Mouse (Mus musculus) hindbrain, postnatal 0 days (tissue): ENCODE results near the gene Dnajb8. TPM values are rescaled to one million over a fixed set of nuclear protein-coding genes. Genes with fewer than 3 reads are reported as not detected.

ENCODE experiments used
- ATAC-seq: fragments of 200-750 bp; cut with Nextera tagmentation; 2 replicates; pipeline ENCODE4 v1.8.0; 2017; ENCODE audit warnings: mild to moderate bottlenecking, moderate TSS enrichment, moderate library complexity
- DNase-seq: peaks from one replicate; pipeline ENCODE4 v3.0.0-alpha.2; 2015; ENCODE audit warnings: low spot score
- H3K27ac ChIP-seq: fragments of 300-500 bp; sonication (generic); 2 replicates; pipeline ENCODE4 v1.5.1; 2014; ENCODE audit warnings: mild to moderate bottlenecking
- H3K27me3 ChIP-seq: fragments of 300-500 bp; sonication (generic); 2 replicates; pipeline ENCODE4 v1.6.1; 2014; ENCODE audit warnings: low read length, mixed read lengths; ENCODE audit not compliant: insufficient read depth
- H3K36me3 ChIP-seq: fragments of 300-500 bp; sonication (generic); 2 replicates; pipeline ENCODE4 v1.6.1; 2014; ENCODE audit warnings: low read length, mixed read lengths; ENCODE audit not compliant: insufficient read depth
- H3K4me1 ChIP-seq: fragments of 300-500 bp; sonication (generic); 2 replicates; pipeline ENCODE4 v1.6.1; 2014; ENCODE audit warnings: antibody characterized with exemption, low read length, mixed read lengths; ENCODE audit not compliant: insufficient read depth
- H3K4me2 ChIP-seq: fragments of 300-500 bp; sonication (generic); 2 replicates; pipeline ENCODE4 v1.6.1; 2014; ENCODE audit warnings: low read depth, mild to moderate bottlenecking, low read length, moderate library complexity, mixed read lengths
- H3K4me3 ChIP-seq: fragments of 300-500 bp; sonication (generic); 2 replicates; pipeline ENCODE4 v1.5.1; 2014; ENCODE audit warnings: low read length
- H3K9ac ChIP-seq: fragments of 300-500 bp; sonication (generic); replicated peaks from 2 replicates; pipeline ENCODE4 v1.6.1; 2014; ENCODE audit warnings: mild to moderate bottlenecking, low read length, moderate library complexity, mixed read lengths
- H3K9me3 ChIP-seq: fragments of 300-500 bp; sonication (generic); 2 replicates; pipeline ENCODE4 v1.6.1; 2016; ENCODE audit warnings: low read length, mixed read lengths
- CTCF ChIP-seq: IDR thresholded peaks from 2 replicates; pipeline ENCODE4 v1.5.1; 2016; ENCODE audit warnings: antibody characterized with exemption, control low read depth, low read depth
- WGBS: fragments of 180-500 bp; shearing (Covaris S2); extraction: QIAGEN DNeasy Blood & Tissue Kit; methylation state at CpG from one replicate; pipeline ENCODE4 v1.1.7; 2014; 5-methylcytosine and 5-hydroxymethylcytosine counted together
- polyA plus RNA-seq: library from polyadenylated mRNA; unstranded; fragments of >200 nt; fragmentation: Nextera tagmentation; extraction: Ambion mirVana; gene quantifications from 2 replicates; pipeline ENCODE4 v1.2.1, GENCODE M21; 2015
- total RNA-seq: library from RNA; depleted of rRNA; stranded (reverse); fragments of >200 nt; gene quantifications from 2 replicates; pipeline ENCODE4 v1.2.3, GENCODE M21; 2014

Dnajb8 gene
- total and polyA plus RNA-seq, 2 experiments from 2014 or later = not detected

DNA sequence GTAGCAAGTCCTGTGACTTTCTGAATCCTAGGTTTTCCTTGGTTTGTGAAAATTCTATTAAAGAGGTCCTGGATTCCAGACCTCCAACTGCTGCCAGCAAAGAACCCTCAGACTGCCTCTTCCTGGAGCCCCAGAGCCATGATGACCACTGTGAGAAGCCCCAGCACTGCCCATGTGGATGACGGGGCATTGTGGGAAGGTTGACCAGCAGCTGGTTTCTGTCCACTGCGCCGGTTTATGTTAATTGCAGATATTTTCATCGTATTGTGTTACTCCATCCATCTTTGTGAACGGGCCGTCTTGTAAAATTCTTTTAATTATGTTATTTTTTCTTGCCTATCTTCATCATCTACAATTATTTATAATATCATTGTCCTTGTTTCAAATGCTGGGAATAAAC lies 52.6 kb downstream of the Dnajb8 start:
- H3K4me1 ChIP-seq = no peaks in the 10 kb centered on the region
- no peaks in the 10 kb centered on the region for H3K9me3 ChIP-seq
- no peak for ATAC-seq
- no peak for TF ChIP-seq CTCF
- WGBS = 92% methylated on average over 6 of the region's 6 CpGs
- no peak overlapping the region for H3K27ac ChIP-seq
- H3K9ac ChIP-seq = no peak overlapping the region
- H3K4me3 ChIP-seq = no peak overlapping the region
- no peaks in the 10 kb centered on the region for H3K36me3 ChIP-seq
- H3K27me3 ChIP-seq = no peaks in the 10 kb centered on the region
- no peak overlapping the region for H3K4me2 ChIP-seq
- no peak for DNase-seq

DNA sequence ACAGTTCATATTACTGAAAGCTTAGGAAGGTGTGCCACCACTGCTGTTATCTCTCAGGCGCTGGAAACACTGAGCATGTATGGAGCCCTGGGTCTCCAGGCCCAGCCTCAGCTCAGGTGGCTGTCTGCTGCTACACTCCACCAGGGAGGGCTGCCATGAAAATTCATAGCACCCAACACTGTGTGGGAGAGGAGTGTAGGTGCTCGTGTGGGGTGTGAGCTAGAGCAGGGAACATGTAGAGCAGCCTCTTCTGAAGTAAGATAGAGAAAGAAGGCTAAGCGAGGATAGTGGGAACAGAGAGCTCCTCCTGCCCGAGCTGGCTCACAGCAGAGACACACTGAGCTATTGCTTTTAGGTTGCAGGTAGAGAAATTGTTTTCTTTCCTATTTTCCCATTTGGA lies 54.2 kb downstream of the Dnajb8 start:
- WGBS = 84% methylated on average over 4 of the region's 4 CpGs

DNA sequence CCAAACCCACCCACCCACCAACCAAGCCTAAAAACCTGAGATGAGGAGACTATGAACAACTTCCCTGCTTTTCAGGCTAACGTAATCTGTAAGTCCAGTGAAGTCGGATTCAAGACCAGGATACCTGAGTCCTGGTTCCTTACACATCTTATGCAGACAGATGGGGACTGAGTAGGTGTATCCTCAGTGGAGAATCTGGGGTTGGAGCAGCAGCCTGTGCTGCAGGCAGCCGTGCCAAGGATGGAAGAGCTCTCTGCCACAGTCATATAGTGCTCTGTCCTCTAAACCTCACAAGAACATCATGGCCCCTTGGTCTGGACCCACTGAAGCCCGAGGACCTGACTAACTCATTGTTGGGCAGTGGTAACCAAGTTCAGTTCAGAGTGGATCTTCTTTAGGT lies 55.2 kb downstream of the Dnajb8 start:
- DNase-seq (no peak), ATAC-seq (no peak)
- Histone ChIP-seq H3K27ac (no peak overlapping the region), H3K36me3 (no peaks in the 10 kb centered on the region), H3K27me3 (no peaks in the 10 kb centered on the region), H3K9ac (no peak overlapping the region), H3K4me3 (no peak overlapping the region), H3K9me3 (no peaks in the 10 kb centered on the region), H3K4me1 (no peaks in the 10 kb centered on the region), H3K4me2 (no peak overlapping the region)
- no peak for TF ChIP-seq CTCF
- 94% methylated on average over 4 of the region's 4 CpGs for WGBS

More for the DNA sequence above, 54.2 kb downstream of the Dnajb8 start:
- Histone ChIP-seq H3K9me3 (no peaks in the 10 kb centered on the region), H3K4me1 (no peaks in the 10 kb centered on the region), H3K4me2 (no peak overlapping the region), H3K9ac (no peak overlapping the region), H3K36me3 (no peaks in the 10 kb centered on the region), H3K27me3 (no peaks in the 10 kb centered on the region), H3K4me3 (no peak overlapping the region), H3K27ac (no peak overlapping the region)
- ATAC-seq (no peak), DNase-seq (no peak)
- no peak for TF ChIP-seq CTCF

DNA sequence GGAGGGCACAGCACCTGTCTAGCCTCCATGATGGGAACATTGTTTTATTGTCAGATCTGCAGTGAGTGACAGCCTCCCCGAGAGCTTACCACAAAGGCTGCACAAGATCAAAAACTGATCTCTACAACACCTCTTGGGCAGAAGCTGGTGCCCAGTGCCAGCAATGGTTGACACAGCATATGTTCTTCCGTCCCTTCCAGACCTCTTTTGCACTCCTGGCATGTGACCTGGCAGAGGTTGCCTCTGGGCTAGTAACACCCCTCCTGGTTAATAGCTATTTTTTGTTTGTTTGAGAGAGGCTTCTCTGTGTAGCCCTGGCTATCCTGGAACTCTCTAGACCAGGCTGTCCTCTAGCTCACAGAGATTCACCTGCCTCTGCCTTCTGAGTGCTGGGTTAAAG lies 56.1 kb downstream of the Dnajb8 start:
- H3K4me2 ChIP-seq = no peak overlapping the region
- ATAC-seq = no peak
- no peak for DNase-seq
- H3K36me3 ChIP-seq = no peaks in the 10 kb centered on the region
- no peaks in the 10 kb centered on the region for H3K27me3 ChIP-seq
- H3K9me3 ChIP-seq = no peaks in the 10 kb centered on the region
- H3K4me3 ChIP-seq = no peak overlapping the region
- WGBS = 69% methylated on average over 2 of the region's 2 CpGs
- no peak overlapping the region for H3K9ac ChIP-seq
- no peaks in the 10 kb centered on the region for H3K4me1 ChIP-seq
- H3K27ac ChIP-seq = no peak overlapping the region
- no peak for TF ChIP-seq CTCF

DNA sequence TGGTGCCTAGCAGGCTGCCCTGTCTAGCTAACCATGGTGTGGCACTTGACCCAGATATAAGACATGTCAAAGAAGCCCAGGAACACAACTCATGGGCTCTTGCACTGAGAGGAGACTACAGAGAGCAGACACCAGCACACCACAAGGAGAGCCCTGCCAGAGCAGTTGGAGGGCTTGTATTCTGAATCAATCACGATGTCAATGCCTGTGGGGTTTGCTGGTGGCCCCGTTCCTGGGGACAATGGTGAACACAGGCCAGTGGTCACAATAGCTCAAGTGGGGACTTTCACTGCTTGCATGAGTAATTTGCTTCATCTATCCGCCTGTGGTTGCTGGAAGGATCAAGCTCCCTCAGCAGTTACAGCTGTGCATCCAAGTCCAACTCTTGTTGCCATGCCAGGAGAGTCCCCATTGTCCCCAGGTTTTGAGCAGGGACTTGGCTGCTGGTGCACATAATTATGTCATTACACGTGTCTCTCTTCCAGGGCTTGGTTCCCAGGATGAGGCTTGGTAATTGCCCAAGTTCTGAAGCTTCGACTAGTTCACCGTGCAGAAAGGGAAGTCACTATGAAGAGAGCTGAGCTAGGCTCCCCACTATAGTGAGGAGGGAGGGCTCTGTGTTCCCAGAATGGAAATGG lies 68.2 kb downstream of the Dnajb8 start:
- H3K4me1 ChIP-seq = no peaks in the 10 kb centered on the region; the same call in 1 of the 2 replicates
- no peaks in the 10 kb centered on the region for H3K36me3 ChIP-seq
- H3K9me3 ChIP-seq = no peaks in the 10 kb centered on the region
- ATAC-seq = peak; percentile 95
- no peak overlapping the region for H3K27ac ChIP-seq
- no peak overlapping the region for H3K9ac ChIP-seq
- H3K4me2 ChIP-seq = no peak overlapping the region
- no peaks in the 10 kb centered on the region for H3K27me3 ChIP-seq
- DNase-seq = peak; percentile 83
- 0 out of 2 replicates have a peak, but pooled peaks have one; percentile 2 for TF ChIP-seq CTCF
- no peak overlapping the region for H3K4me3 ChIP-seq
- WGBS = 28% methylated on average over 6 of the region's 6 CpGs

- DNase-seq = no peak
- Histone ChIP-seq H3K4me1 (no peaks in the 10 kb centered on the region; the same call in 1 of the 2 replicates), H3K27ac (no peak overlapping the region), H3K27me3 (no peaks in the 10 kb centered on the region), H3K4me2 (no peak overlapping the region), H3K9me3 (no peaks in the 10 kb centered on the region), H3K36me3 (peaks cover 3% of the 10 kb centered on the region; the same call in 1 of the 2 replicates), H3K9ac (no peak overlapping the region), H3K4me3 (no peak overlapping the region)
- WGBS = 85% methylated on average over 4 of the region's 4 CpGs
- no peak for TF ChIP-seq CTCF
- ATAC-seq = no peak
These were observed 70.3 kb downstream of the Dnajb8 start for GRCm38 (mm10) chr6:88292274-88292909.

- Histone ChIP-seq H3K9me3 (no peaks in the 10 kb centered on the region), H3K27me3 (no peaks in the 10 kb centered on the region), H3K4me3 (no peak overlapping the region), H3K9ac (no peak overlapping the region), H3K4me2 (no peak overlapping the region), H3K36me3 (peaks cover 3% of the 10 kb centered on the region; the same call in 1 of the 2 replicates), H3K27ac (no peak overlapping the region), H3K4me1 (no peaks in the 10 kb centered on the region)
- no peak for ATAC-seq
- no peak for DNase-seq
- no peak for TF ChIP-seq CTCF
- 76% methylated on average over 2 of the region's 2 CpGs for WGBS
These were observed 77.4 kb downstream of the Dnajb8 start for GRCm38 (mm10) chr6:88299491-88299890.
